Mouse (Mus musculus) adipose tissue, adult 10 weeks (tissue): Measurements from ENCODE around the gene Ptp4a2. TPM values are rescaled to one million over a fixed set of nuclear protein-coding genes. Genes with fewer than 3 reads are reported as not detected.

Experiments used
- polyA plus RNA-seq: library from polyadenylated mRNA; stranded (reverse); fragments of 350-450 nt; fragmentation: Illumina TruSeq; extraction: RNeasy Lipid Tissue Mini Kit (QIAGEN cat#74804); gene quantifications from one replicate; pipeline ENCODE4 v1.2.3, GENCODE M21; 2014; ENCODE audit warnings: low read depth, low replicate concordance

Ptp4a2 gene
- 146 TPM for polyA plus RNA-seq

GRCm38 (mm10) chr4:129810798-129811604 is at the start of gene Ptp4a2:
Gene Ptp4a2, plus strand, starts transcription at chr4:129811219.

Other genes with a start within 250 kb of the Ptp4a2 start
- 1.5 TPM for gene Lck, start 237.6 kb upstream of the Ptp4a2 start, polyA plus RNA-seq
- gene Fam167b, start 232.7 kb upstream of the Ptp4a2 start, polyA plus RNA-seq: 2.7 TPM
- 259 TPM for gene Eif3i, start 210.6 kb upstream of the Ptp4a2 start, polyA plus RNA-seq
- 210 TPM for gene Tmem234, start 210.6 kb upstream of the Ptp4a2 start, polyA plus RNA-seq
- gene Dcdc2b, start 197.0 kb upstream of the Ptp4a2 start, polyA plus RNA-seq: 5.0 TPM
- gene Iqcc, start 192.1 kb upstream of the Ptp4a2 start, polyA plus RNA-seq: 36.2 TPM
- 41.8 TPM for gene Ccdc28b, start 187.3 kb upstream of the Ptp4a2 start, polyA plus RNA-seq
- 38.5 TPM for gene Txlna, start 170.2 kb upstream of the Ptp4a2 start, polyA plus RNA-seq
- gene Kpna6, start 138.5 kb upstream of the Ptp4a2 start, polyA plus RNA-seq: 35.5 TPM
- 11.9 TPM for gene Tmem39b, start 114.4 kb upstream of the Ptp4a2 start, polyA plus RNA-seq
- gene Khdrbs1, start 68.9 kb upstream of the Ptp4a2 start, polyA plus RNA-seq: 39.9 TPM
- gene Spocd1, start 118.0 kb downstream of the Ptp4a2 start, polyA plus RNA-seq: 0.09 TPM
- gene Adgrb2, start 173.7 kb downstream of the Ptp4a2 start, polyA plus RNA-seq: 1.7 TPM
- 37.4 TPM for gene Col16a1, start 236.6 kb downstream of the Ptp4a2 start, polyA plus RNA-seq